Mouse (Mus musculus) heart, postnatal 0 days (tissue): ENCODE data around the gene Nxpe3. TPM values are rescaled to one million over a fixed set of nuclear protein-coding genes. Genes with fewer than 3 reads are reported as not detected.

ENCODE experiments used
- ATAC-seq: fragments of 200-750 bp; cut with Nextera tagmentation; 2 replicates; pipeline ENCODE4 v1.8.0; 2017; ENCODE audit warnings: low read depth, moderate number of reproducible peaks, moderate library complexity; ENCODE audit not compliant: insufficient read depth
- DNase-seq: peaks from one replicate; pipeline ENCODE4 v3.0.0-alpha.2; 2016; ENCODE audit warnings: low spot score
- H3K27ac ChIP-seq: fragments of 300-500 bp; sonication (generic); 2 replicates; pipeline ENCODE4 v1.5.1; 2014; ENCODE audit warnings: low read depth, mild to moderate bottlenecking
- H3K27me3 ChIP-seq: fragments of 300-500 bp; sonication (generic); 2 replicates; pipeline ENCODE4 v1.6.1; 2014; ENCODE audit warnings: low read length, mixed read lengths; ENCODE audit not compliant: control insufficient read depth, insufficient read depth
- H3K36me3 ChIP-seq: fragments of 300-500 bp; sonication (generic); replicated peaks from 2 replicates; pipeline ENCODE4 v1.6.1; 2014; ENCODE audit warnings: low read length, mixed read lengths; ENCODE audit not compliant: control insufficient read depth, insufficient read depth
- H3K4me1 ChIP-seq: fragments of 300-500 bp; sonication (generic); 2 replicates; pipeline ENCODE4 v1.6.1; 2014; ENCODE audit warnings: antibody characterized with exemption; ENCODE audit not compliant: control insufficient read depth, insufficient read depth
- H3K4me2 ChIP-seq: fragments of 300-500 bp; sonication (generic); 2 replicates; pipeline ENCODE4 v1.6.1; 2014; ENCODE audit warnings: low read depth, mild to moderate bottlenecking, low read length, moderate library complexity
- H3K4me3 ChIP-seq: fragments of 300-500 bp; sonication (generic); 2 replicates; pipeline ENCODE4 v1.5.1; 2014; ENCODE audit warnings: low read depth, low read length
- H3K9ac ChIP-seq: fragments of 300-500 bp; sonication (generic); replicated peaks from 2 replicates; pipeline ENCODE4 v1.6.1; 2014; ENCODE audit warnings: low read depth, low read length, mixed read lengths
- H3K9me3 ChIP-seq: fragments of 300-500 bp; sonication (generic); replicated peaks from 2 replicates; pipeline ENCODE4 v1.6.1; 2016; ENCODE audit warnings: low read length; ENCODE audit not compliant: control insufficient read depth
- CTCF ChIP-seq: IDR thresholded peaks from 2 replicates; pipeline ENCODE4 v1.5.1; 2016; ENCODE audit warnings: antibody characterized with exemption, control low read depth, low read depth
- EP300 ChIP-seq: IDR thresholded peaks from 2 replicates; pipeline ENCODE4 v1.6.1; 2016; ENCODE audit warnings: antibody characterized with exemption, low read depth
- WGBS: fragments of 180-500 bp; shearing (Covaris S2); extraction: QIAGEN DNeasy Blood & Tissue Kit; methylation state at CpG from one replicate; pipeline ENCODE4 v1.1.7; 2014; 5-methylcytosine and 5-hydroxymethylcytosine counted together
- polyA plus RNA-seq: library from polyadenylated mRNA; unstranded; fragments of >200 nt; fragmentation: Nextera tagmentation; extraction: Ambion mirVana; gene quantifications from 2 replicates; pipeline ENCODE4 v1.2.1, GENCODE M21; 2015
- total RNA-seq: library from RNA; depleted of rRNA; stranded (reverse); fragments of >200 nt; gene quantifications from 2 replicates; pipeline ENCODE4 v1.2.3, GENCODE M21; 2014; ENCODE audit warnings: low replicate concordance

Nxpe3 gene
- total and polyA plus RNA-seq, 2 experiments from 2014 or later = 0.20 TPM; not detected in 1

DNA sequence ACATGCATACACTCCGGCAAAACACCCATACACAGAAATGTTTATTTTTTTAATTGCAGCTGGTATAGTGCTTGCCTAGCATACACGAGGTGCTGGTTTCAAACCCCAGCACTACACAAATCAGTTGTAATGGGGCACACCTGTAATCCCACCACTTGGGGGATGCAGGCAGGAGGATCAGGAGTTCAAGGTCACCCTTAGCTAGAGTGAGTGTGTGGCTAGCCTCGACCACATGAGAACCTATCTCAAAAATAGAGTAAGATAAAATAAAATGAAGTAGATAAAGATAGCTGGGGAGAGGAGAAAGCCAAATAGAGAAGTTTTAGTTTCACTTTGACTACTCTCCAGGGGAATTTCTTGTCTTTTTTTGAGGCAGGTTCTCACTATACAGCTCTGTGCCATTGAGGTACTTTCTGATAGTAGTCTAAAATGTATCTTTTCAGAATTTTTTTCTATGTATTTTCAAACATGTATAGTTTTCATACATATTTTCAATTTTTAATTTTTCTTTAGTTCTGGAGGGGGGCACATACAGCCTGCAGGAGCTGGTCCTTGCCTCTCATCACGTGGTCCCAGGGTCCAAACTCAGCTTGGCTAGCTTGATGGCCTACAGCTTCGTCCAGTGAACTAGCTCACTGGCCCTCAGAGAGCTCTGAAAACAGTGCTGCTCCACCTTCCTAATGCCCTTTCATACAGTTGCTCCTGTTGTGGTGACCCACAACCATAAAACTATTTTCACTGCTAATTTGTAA is 12.0 kb upstream of the Nxpe3 start:
- no peak for ATAC-seq
- DNase-seq = no peak
- 86% methylated on average over 5 of the region's 5 CpGs for WGBS
- no peaks in the 10 kb centered on the region for H3K27me3 ChIP-seq
- no peak overlapping the region for H3K4me2 ChIP-seq
- no peaks in the 10 kb centered on the region for H3K4me1 ChIP-seq
- no peak overlapping the region for H3K9ac ChIP-seq
- no peak overlapping the region for H3K27ac ChIP-seq
- peaks cover 6% of the 10 kb centered on the region for H3K36me3 ChIP-seq
- no peaks in the 10 kb centered on the region for H3K9me3 ChIP-seq
- no peak overlapping the region for H3K4me3 ChIP-seq
- no peak for TF ChIP-seq CTCF
- no peak for TF ChIP-seq EP300

DNA sequence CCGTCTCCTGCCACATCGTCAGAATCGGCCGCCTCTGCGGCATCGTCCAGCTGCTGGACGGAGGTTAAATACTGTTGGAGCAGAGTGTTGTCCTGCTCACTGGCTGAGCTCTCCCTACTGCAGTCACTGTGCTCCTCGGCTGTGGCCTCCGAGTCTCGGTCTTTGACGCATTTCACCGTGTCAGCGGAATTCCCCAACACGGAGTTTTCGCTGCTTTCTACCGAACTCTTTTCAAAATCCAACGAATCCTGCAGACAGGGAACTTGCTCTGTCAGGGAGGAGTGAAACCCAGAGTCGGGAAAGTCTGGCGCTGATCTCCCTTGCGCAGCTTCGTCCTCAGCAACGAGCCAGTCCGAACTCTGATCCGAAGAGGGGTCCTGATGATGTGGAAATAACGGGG is 10.3 kb upstream of the Nxpe3 start:
- H3K9ac ChIP-seq = no peak overlapping the region
- ATAC-seq (no peak), DNase-seq (no peak)
- no peaks in the 10 kb centered on the region for H3K27me3 ChIP-seq
- H3K4me1 ChIP-seq = no peaks in the 10 kb centered on the region
- TF ChIP-seq CTCF = no peak
- TF ChIP-seq EP300 = no peak
- no peak overlapping the region for H3K4me3 ChIP-seq
- peaks cover 6% of the 10 kb centered on the region for H3K36me3 ChIP-seq
- WGBS = 83% methylated on average over 25 of the region's 25 CpGs
- H3K4me2 ChIP-seq = no peak overlapping the region
- H3K9me3 ChIP-seq = no peaks in the 10 kb centered on the region
- no peak overlapping the region for H3K27ac ChIP-seq

DNA sequence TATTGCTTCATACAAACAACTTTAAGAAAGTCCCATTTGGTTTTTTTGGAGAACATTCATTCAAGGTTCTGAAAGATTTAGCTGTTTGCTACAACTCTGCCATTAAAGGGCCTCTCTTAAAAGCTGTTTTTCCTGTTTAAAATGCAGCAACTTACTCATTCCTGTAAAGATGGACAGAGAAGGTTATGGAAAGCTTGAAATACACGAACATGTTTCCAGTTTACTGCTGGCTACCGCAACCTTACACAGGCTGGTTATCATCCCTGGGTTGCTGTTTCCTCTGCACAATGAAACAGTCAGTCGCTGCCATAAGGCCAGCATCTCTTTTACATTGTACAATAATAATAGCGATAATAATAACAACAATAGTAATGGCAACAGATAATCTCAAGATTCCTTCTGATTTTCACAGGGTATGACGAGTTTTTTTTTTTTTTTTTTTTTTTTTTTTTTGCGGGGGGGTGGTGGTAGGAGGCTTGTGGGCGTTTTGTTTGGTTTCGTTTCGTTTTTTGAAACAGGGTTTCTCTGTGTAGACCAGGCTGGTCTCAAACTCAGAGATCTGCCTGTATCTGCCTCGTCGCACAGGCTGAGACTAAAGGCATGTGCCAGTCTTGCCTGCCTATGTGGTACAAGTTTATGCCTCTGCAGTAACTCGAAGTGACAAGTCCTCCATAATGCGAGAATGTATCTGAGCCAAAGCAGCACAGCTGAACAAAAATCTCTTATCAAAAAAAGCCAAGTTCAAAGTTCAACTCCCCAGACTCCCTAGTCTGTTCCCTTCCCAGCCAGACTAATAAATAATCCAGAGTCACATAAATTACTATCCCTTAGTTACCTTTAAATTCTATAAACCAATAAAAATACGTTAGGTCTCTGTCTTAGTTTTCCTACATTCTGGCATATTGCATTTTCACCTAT is 7.0 kb upstream of the Nxpe3 start:
- H3K4me3 ChIP-seq = no peak overlapping the region
- H3K9ac ChIP-seq = no peak overlapping the region
- peaks cover 6% of the 10 kb centered on the region for H3K36me3 ChIP-seq
- 81% methylated on average over 14 of the region's 14 CpGs for whole genome bisulfite sequencing
- no peak overlapping the region for H3K4me2 ChIP-seq
- ATAC-seq (no peak), DNase-seq (no peak)
- no peaks in the 10 kb centered on the region for H3K4me1 ChIP-seq
- no peak overlapping the region for H3K27ac ChIP-seq
- TF ChIP-seq CTCF = no peak
- no peak for TF ChIP-seq EP300
- no peaks in the 10 kb centered on the region for H3K27me3 ChIP-seq
- no peaks in the 10 kb centered on the region for H3K9me3 ChIP-seq

DNA sequence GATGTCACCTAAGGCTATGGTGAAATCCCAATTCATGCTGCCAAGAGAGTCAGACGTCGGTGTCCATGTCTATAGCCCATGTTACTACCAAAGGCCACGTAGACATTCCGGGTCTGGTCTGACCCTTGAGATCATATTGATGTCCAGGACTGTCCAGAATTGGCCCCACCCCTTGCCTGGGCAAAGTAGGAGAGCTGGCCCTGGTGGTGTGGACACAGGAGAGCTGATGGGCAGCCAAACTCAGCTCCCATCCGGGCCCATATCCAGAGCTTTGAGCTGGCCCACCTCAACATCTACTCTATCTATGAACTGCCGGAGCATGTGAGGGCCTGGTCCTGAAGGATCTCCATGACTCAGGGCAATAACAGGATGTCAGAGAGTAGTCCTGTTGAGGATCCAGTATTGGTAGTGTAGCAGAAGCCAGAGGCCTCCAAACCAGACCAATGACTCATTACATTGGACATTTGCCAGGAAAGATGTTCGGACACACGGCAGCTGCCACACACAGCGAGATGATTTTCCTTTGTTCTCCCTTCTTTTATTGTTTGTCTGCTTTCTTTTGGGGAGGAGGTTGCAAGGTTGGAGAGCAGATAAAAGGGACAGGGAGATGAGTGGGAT is 3.4 kb upstream of the Nxpe3 start:
- Histone ChIP-seq H3K27ac (no peak overlapping the region), H3K4me3 (no peak overlapping the region), H3K36me3 (no peaks in the 10 kb centered on the region), H3K4me2 (no peak overlapping the region), H3K4me1 (peaks cover 5% of the 10 kb centered on the region), H3K9me3 (no peaks in the 10 kb centered on the region), H3K27me3 (no peaks in the 10 kb centered on the region), H3K9ac (no peak overlapping the region)
- no peak for TF ChIP-seq CTCF
- TF ChIP-seq EP300 = no peak
- 59% methylated on average over 9 of the region's 9 CpGs for WGBS
- peak; percentile 46 for DNase-seq
- ATAC-seq = 0 out of 2 replicates have a peak, but pooled peaks have one; percentile 3

DNA sequence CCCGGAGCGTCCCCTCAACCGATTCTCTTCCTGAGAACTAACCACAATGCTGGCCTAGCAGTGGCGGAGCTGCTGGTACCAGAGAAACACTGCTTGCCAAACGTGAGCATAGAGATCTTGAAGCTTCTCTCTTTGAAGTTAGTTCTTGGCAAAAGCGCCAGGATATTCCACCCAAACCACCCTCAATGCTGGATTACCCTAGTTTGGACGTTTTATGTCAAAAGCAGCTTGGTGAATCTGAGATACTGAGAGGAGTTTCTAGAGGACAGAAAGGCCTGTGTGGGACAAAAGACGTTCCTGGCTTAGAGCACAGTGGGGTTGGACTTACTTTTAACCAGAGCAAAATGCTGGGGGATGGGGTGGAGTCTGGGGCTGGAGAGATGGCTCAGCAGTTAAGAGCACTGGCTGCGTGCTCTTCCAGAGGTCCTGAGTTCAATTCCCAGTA is 588 bp upstream of the Nxpe3 start:
- H3K9ac ChIP-seq = peak overlapping the region; percentile 68
- H3K27me3 ChIP-seq = no peaks in the 10 kb centered on the region
- peak overlapping the region; percentile 73 for H3K4me3 ChIP-seq
- peak overlapping the region; percentile 90 for H3K4me2 ChIP-seq
- WGBS = 4% methylated on average over 9 of the region's 9 CpGs
- peak overlapping the region; percentile 60 for H3K27ac ChIP-seq
- ATAC-seq (no peak), DNase-seq (peak; percentile 14)
- no peak for TF ChIP-seq CTCF
- TF ChIP-seq EP300 = no peak
- no peaks in the 10 kb centered on the region for H3K9me3 ChIP-seq
- H3K36me3 ChIP-seq = no peaks in the 10 kb centered on the region
- H3K4me1 ChIP-seq = peaks cover 5% of the 10 kb centered on the region
